ENCODE assay signal across 7 mouse cellular contexts in genomic region chr4:21814029-21814428, GRCm38 (mm10). TPM values are rescaled to one million over a fixed set of nuclear protein-coding genes. Genes with fewer than 3 reads are reported as not detected.
DNase-seq lines count a peak whose midpoint lies in the region; ATAC-seq and TF ChIP-seq lines count a peak whose summit lies in the region.

No protein-coding gene starts in this region.

- no peak overlapping the region for H3K4me2 ChIP-seq in embryonic facial prominence, embryonic 11.5 days (ENCODE audit: low read depth, low read length)
- H3K4me2 ChIP-seq in liver, embryonic 16.5 days (ENCODE audit: low read depth, low read length), result no peak overlapping the region
- H3K4me2 ChIP-seq in neural tube, embryonic 15.5 days, result no peak overlapping the region

- no peaks in the 10 kb centered on the region for H3K27me3 ChIP-seq in E14TG2a.4 (ENCODE audit: insufficient read depth, low read length)
- no peaks in the 10 kb centered on the region for H3K27me3 ChIP-seq in embryonic facial prominence, embryonic 11.5 days (ENCODE audit: control insufficient read depth, insufficient read depth, low read length)
- H3K27me3 ChIP-seq in liver, embryonic 16.5 days (ENCODE audit: control insufficient read depth, insufficient read depth, low read depth, low read length), result no peaks in the 10 kb centered on the region
- no peaks in the 10 kb centered on the region for H3K27me3 ChIP-seq in neural tube, embryonic 15.5 days (replicated peaks)

- intact Hi-C loops in heart, postnatal 14 days (cut with DNase I), result loop anchor here (5.0 kb wide), 1 partner anchor 87 kb away; the partner anchor contains the start of gene Ccnc

- no peak overlapping the region for H3K27ac ChIP-seq in embryonic facial prominence, embryonic 11.5 days (replicated peaks; ENCODE audit: low read depth, low read length)
- no peak overlapping the region for H3K27ac ChIP-seq in liver, embryonic 16.5 days (ENCODE audit: low read length)
- no peak overlapping the region for H3K27ac ChIP-seq in neural tube, embryonic 15.5 days (replicated peaks)

- H3K9me3 ChIP-seq in E14TG2a.4 (ENCODE audit: low read length), result no peaks in the 10 kb centered on the region
- H3K9me3 ChIP-seq in embryonic facial prominence, embryonic 11.5 days (replicated peaks; ENCODE audit: control insufficient read depth, low read length), result no peaks in the 10 kb centered on the region
- no peaks in the 10 kb centered on the region for H3K9me3 ChIP-seq in liver, embryonic 16.5 days (replicated peaks; ENCODE audit: control insufficient read depth, low read length)
- no peaks in the 10 kb centered on the region for H3K9me3 ChIP-seq in neural tube, embryonic 15.5 days (replicated peaks)

- TF ChIP-seq CTCF in E14TG2a.4 (conservative IDR thresholded peaks at IDR 0.05; ENCODE audit: low read length), result peak; percentile 89

- H3K36me3 ChIP-seq in E14TG2a.4 (ENCODE audit: insufficient read depth, low read length), result peaks cover 70% of the 10 kb centered on the region
- H3K36me3 ChIP-seq in embryonic facial prominence, embryonic 11.5 days (replicated peaks; ENCODE audit: control insufficient read depth, insufficient read depth, low read depth, low read length), result no peaks in the 10 kb centered on the region
- peaks cover 32% of the 10 kb centered on the region for H3K36me3 ChIP-seq in liver, embryonic 16.5 days (ENCODE audit: control insufficient read depth, insufficient read depth)
- peaks cover 38% of the 10 kb centered on the region for H3K36me3 ChIP-seq in neural tube, embryonic 15.5 days

- H3K9ac ChIP-seq in embryonic facial prominence, embryonic 11.5 days (replicated peaks; ENCODE audit: low read length), result no peak overlapping the region
- no peak overlapping the region for H3K9ac ChIP-seq in liver, embryonic 16.5 days (ENCODE audit: low read depth, low read length)
- no peak overlapping the region for H3K9ac ChIP-seq in neural tube, embryonic 15.5 days (replicated peaks)

- H3K4me1 ChIP-seq in E14TG2a.4 (replicated peaks; ENCODE audit: low read depth, low read length), result peaks cover 2% of the 10 kb centered on the region; the same call in 1 of the 2 replicates
- H3K4me1 ChIP-seq in embryonic facial prominence, embryonic 11.5 days (ENCODE audit: control insufficient read depth, insufficient read depth, low read length), result no peaks in the 10 kb centered on the region
- no peaks in the 10 kb centered on the region for H3K4me1 ChIP-seq in liver, embryonic 16.5 days (ENCODE audit: control insufficient read depth, low read depth, low read length)
- no peaks in the 10 kb centered on the region for H3K4me1 ChIP-seq in neural tube, embryonic 15.5 days

- WGBS in embryonic facial prominence, embryonic 11.5 days, result 48% methylated on average over 2 of the region's 2 CpGs
- 35% methylated on average over 2 of the region's 2 CpGs for WGBS in liver, embryonic 16.5 days (ENCODE audit: insufficient replicate concordance)
- whole genome bisulfite sequencing in neural tube, embryonic 15.5 days, result 33% methylated on average over 2 of the region's 2 CpGs

- ATAC-seq in embryonic facial prominence, embryonic 11.5 days (replicated peaks; ENCODE audit: insufficient number of reproducible peaks, low FRiP score, low TSS enrichment, low read depth), result peak; percentile 80
- ATAC-seq in liver, embryonic 16.5 days (ENCODE audit: low read depth), result peak; percentile 39; the same call in 1 of the 2 replicates
- peak; percentile 86 for ATAC-seq in neural tube, embryonic 15.5 days (ENCODE audit: low FRiP score)

- DNase-seq in adrenal gland, postnatal 10 days, result peak; percentile 34
- DNase-seq in embryonic facial prominence, embryonic 11.5 days (ENCODE audit: low spot score), result peak; percentile 87
- peak; percentile 17 to 43 for DNase-seq in heart, postnatal 14 days
- DNase-seq in kidney, postnatal 36 days, result peak; percentile 43 to 51

- H3K4me3 ChIP-seq in E14TG2a.4 (replicated peaks; ENCODE audit: low read length), result no peak overlapping the region
- H3K4me3 ChIP-seq in embryonic facial prominence, embryonic 11.5 days (ENCODE audit: low read depth, low read length), result no peak overlapping the region
- H3K4me3 ChIP-seq in liver, embryonic 16.5 days (ENCODE audit: low read depth, low read length), result no peak overlapping the region
- no peak overlapping the region for H3K4me3 ChIP-seq in neural tube, embryonic 15.5 days (replicated peaks)

RNA-seq across cellular contexts. Expression of gene Pnisr, which starts 33.4 kb away (rescaled TPM):
- 100 to 1,000 TPM in 1 of 2 experiments, 10 to 100 TPM in 1; 56.9 to 116 TPM for total RNA-seq in adrenal gland, postnatal 10 days (2021)
- 158 and 175 TPM in 2 replicates for polyA plus RNA-seq in embryonic facial prominence, embryonic 11.5 days (2014; fragmentation: Nextera tagmentation; extraction: Ambion mirVana)
- total RNA-seq in heart, postnatal 14 days (2021), result 10 to 100 TPM; 38.7 to 56.3 TPM
- polyA plus RNA-seq in liver, embryonic 16.5 days (2015; fragmentation: Nextera tagmentation; extraction: Ambion mirVana), result 36.5 and 39.8 TPM in 2 replicates
- polyA plus RNA-seq in neural tube, embryonic 15.5 days (2015; fragmentation: Nextera tagmentation; extraction: Ambion mirVana), result 163 and 171 TPM in 2 replicates

RNA-seq across cellular contexts. Expression of gene Tstd3, which starts 47.0 kb away (rescaled TPM):
- 10 to 100 TPM; 11.4 to 17.1 TPM for total RNA-seq in adrenal gland, postnatal 10 days (2021)
- 18.6 and 19.4 TPM in 2 replicates for polyA plus RNA-seq in embryonic facial prominence, embryonic 11.5 days (2014; fragmentation: Nextera tagmentation; extraction: Ambion mirVana)
- 10 to 100 TPM; 12.5 TPM for total RNA-seq in heart, postnatal 14 days (2021)
- polyA plus RNA-seq in liver, embryonic 16.5 days (2015; fragmentation: Nextera tagmentation; extraction: Ambion mirVana), result 12.9 and 14.2 TPM in 2 replicates
- 23.8 and 24.5 TPM in 2 replicates for polyA plus RNA-seq in neural tube, embryonic 15.5 days (2015; fragmentation: Nextera tagmentation; extraction: Ambion mirVana)

RNA-seq across cellular contexts. Expression of gene Usp45, which starts 47.1 kb away (rescaled TPM):
- total RNA-seq in adrenal gland, postnatal 10 days (2021), result 10 to 100 TPM; 19.1 to 22.1 TPM
- 10.3 and 11.6 TPM in 2 replicates for polyA plus RNA-seq in embryonic facial prominence, embryonic 11.5 days (2014; fragmentation: Nextera tagmentation; extraction: Ambion mirVana)
- 10 to 100 TPM; 12.6 to 17.1 TPM for total RNA-seq in heart, postnatal 14 days (2021)
- polyA plus RNA-seq in liver, embryonic 16.5 days (2015; fragmentation: Nextera tagmentation; extraction: Ambion mirVana), result 14.6 and 14.8 TPM in 2 replicates
- 6.3 and 6.4 TPM in 2 replicates for polyA plus RNA-seq in neural tube, embryonic 15.5 days (2015; fragmentation: Nextera tagmentation; extraction: Ambion mirVana)

Comparison
In these comparisons a context has a peak if more than half of its experiments do, and no peak if none do; other contexts are left out.
1. DNase-seq: peak in every context shown above with its lines; median percentile 87 in embryonic facial prominence, embryonic 11.5 days; 47 in kidney, postnatal 36 days; 34 in adrenal gland, postnatal 10 days; 30 in heart, postnatal 14 days.